Mouse (Mus musculus): Measurements from ENCODE around the gene Slc36a3. TPM values are rescaled to one million over a fixed set of nuclear protein-coding genes. Genes with fewer than 3 reads are reported as not detected.

Slc36a3 gene
- polyA plus RNA-seq, 1 experiment: not detected

DNA sequence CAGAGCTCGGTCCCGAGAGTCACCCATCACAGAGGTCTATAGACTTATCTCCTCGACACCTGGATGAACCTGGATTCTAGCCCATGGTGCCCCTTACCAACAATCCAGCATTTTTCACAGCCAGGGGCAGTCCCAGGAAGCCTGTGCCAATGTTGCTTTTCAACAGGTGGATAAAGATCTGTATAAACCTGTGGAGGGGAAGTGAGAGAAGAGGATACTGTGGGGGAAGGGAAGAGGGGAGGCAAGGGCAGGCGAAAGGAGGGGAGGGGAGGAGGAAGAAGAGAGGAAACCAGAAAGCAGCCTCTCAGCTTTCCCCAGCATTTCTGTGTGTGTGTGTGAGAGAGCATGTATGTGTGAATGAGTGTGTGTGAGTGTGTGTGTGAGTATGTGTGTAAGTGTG lies 3.0 kb downstream of the Slc36a3 start:
- no peak for TF ChIP-seq POLR2A (IDR thresholded peaks at IDR 0.05; ENCODE audit: low read depth, low read length)
- H3K4me3 ChIP-seq (ENCODE audit: insufficient read depth, low read length): no peak overlapping the region
- no peak overlapping the region for H3K27ac ChIP-seq (ENCODE audit: insufficient read depth, low read length)
- no peaks in the 10 kb centered on the region for H3K4me1 ChIP-seq (ENCODE audit: control insufficient read depth, insufficient read depth, low read length)

DNA sequence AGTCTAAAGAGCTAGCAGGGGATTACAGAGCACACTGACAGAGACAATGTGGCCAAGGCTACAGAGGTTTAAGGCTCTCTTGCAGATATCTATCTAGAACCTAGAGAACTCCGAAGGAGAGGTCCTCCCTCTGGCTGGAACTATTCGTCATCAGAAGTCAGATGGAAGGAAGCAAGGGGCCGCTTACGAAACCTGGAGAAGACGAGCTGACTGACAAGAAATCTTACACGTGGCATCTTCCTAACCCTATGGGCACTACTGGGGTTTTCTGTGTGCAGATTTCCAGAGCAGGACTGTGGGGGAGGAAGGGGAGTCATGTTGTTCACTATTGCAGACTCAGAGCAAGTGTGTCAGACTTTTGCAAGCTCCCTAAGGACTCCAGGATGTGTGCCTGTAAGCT lies 4.1 kb downstream of the Slc36a3 start:
- Histone ChIP-seq H3K4me1 (ENCODE audit: control insufficient read depth, insufficient read depth, low read length) (no peaks in the 10 kb centered on the region), H3K4me3 (ENCODE audit: insufficient read depth, low read length) (no peak overlapping the region), H3K27ac (ENCODE audit: insufficient read depth, low read length) (no peak overlapping the region)
- TF ChIP-seq POLR2A (IDR thresholded peaks at IDR 0.05; ENCODE audit: low read depth, low read length): no peak
- TF ChIP-seq CTCF (IDR thresholded peaks at IDR 0.05; ENCODE audit: borderline replicate concordance, insufficient read depth, low read length): no peak

DNA sequence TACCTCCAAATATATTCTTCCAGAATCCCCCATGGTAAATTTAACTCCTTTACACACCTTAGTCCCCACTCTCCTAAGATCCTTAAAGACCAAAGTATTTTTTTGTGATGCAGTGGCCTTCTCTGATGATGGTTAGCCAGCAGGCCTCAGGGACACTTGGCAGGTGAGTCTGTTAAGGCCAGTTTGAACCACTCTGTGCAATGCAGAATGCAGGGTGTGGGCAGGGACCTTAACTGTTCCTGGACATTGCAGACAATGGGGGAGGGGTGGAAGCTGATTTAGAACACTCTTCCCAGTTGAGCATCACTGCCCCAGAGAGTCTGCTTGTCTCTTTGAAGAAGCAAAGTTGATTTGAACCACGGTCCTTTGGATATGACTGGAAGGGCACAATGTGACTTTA lies 4.7 kb downstream of the Slc36a3 start:
- TF ChIP-seq CTCF (IDR thresholded peaks at IDR 0.05; ENCODE audit: borderline replicate concordance, insufficient read depth, low read length) (no peak), POLR2A (IDR thresholded peaks at IDR 0.05; ENCODE audit: low read depth, low read length) (no peak)
- Histone ChIP-seq H3K27ac (ENCODE audit: insufficient read depth, low read length) (no peak overlapping the region), H3K4me3 (ENCODE audit: insufficient read depth, low read length) (no peak overlapping the region), H3K4me1 (ENCODE audit: control insufficient read depth, insufficient read depth, low read length) (no peaks in the 10 kb centered on the region)

DNA sequence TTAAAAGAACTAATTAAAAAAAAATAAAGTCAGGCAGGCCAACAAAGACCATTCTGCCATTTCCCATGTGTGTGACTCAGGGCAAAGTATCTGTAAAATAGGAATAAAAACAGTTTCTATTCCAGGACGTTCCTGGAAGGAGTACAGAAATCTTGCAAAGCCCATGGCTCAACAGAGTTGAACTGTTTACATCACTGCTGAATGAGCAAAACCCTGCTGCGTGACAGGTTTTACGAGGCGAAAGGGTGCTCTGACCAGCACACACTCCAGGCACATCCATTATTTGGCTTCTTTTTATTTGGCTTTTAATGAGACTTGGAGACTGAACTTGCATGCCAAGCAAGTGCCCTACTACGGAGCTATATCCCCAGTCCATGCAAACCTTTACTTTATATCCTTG lies 7.5 kb downstream of the Slc36a3 start:
- H3K4me1 ChIP-seq (ENCODE audit: control insufficient read depth, insufficient read depth, low read length): no peaks in the 10 kb centered on the region
- no peak overlapping the region for H3K27ac ChIP-seq (ENCODE audit: insufficient read depth, low read length)
- no peak overlapping the region for H3K4me3 ChIP-seq (ENCODE audit: insufficient read depth, low read length)
- TF ChIP-seq CTCF (IDR thresholded peaks at IDR 0.05; ENCODE audit: borderline replicate concordance, insufficient read depth, low read length): no peak
- no peak for TF ChIP-seq POLR2A (IDR thresholded peaks at IDR 0.05; ENCODE audit: low read depth, low read length)

DNA sequence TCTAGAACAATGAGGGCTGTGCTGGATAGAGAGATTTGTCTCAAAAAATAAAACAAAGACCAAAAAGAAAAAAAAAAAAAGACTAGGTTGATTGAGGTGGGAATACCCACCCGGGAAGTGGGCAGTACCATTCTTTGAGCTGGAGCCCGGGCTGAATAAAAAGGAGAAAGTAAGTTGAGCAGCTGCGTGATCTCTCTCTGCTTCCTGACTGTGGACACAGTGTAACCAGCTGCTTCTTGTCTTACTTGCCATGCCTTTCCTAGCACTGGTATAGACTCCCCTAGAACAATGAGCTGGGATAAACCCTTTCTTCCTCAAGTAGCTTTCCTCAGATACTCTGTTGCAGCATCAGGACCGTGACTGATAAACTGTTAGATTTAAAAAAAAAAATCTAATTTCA lies 10.0 kb downstream of the Slc36a3 start:
- Histone ChIP-seq H3K27ac (ENCODE audit: insufficient read depth, low read length) (no peak overlapping the region), H3K4me1 (ENCODE audit: control insufficient read depth, insufficient read depth, low read length) (no peaks in the 10 kb centered on the region), H3K4me3 (ENCODE audit: insufficient read depth, low read length) (no peak overlapping the region)
- no peak for TF ChIP-seq POLR2A (IDR thresholded peaks at IDR 0.05; ENCODE audit: low read depth, low read length)
- no peak for TF ChIP-seq CTCF (IDR thresholded peaks at IDR 0.05; ENCODE audit: borderline replicate concordance, insufficient read depth, low read length)

DNA sequence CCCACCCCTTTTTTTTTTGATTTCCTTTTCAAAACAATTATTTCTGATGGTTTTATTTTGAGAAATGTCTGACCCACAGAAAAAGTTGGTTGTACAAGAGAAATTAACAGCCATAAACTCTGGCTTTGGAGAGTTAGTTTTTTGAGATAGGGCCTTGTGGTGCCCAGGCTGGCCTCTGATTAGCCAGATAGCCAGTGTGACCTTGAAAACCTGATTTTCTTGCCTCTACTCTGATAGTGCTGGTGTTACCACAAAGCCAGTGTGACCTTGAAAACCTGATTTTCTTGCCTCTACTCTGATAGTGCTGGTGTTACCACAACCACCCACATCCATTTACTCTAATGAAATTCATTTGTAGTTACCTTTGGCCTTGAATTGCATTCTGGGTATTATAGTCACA lies 13.9 kb downstream of the Slc36a3 start:
- Histone ChIP-seq H3K27ac (ENCODE audit: insufficient read depth, low read length) (no peak overlapping the region), H3K4me1 (ENCODE audit: control insufficient read depth, insufficient read depth, low read length) (no peaks in the 10 kb centered on the region), H3K4me3 (ENCODE audit: insufficient read depth, low read length) (no peak overlapping the region)
- TF ChIP-seq POLR2A (IDR thresholded peaks at IDR 0.05; ENCODE audit: low read depth, low read length) (no peak), CTCF (IDR thresholded peaks at IDR 0.05; ENCODE audit: borderline replicate concordance, insufficient read depth, low read length) (no peak)

DNA sequence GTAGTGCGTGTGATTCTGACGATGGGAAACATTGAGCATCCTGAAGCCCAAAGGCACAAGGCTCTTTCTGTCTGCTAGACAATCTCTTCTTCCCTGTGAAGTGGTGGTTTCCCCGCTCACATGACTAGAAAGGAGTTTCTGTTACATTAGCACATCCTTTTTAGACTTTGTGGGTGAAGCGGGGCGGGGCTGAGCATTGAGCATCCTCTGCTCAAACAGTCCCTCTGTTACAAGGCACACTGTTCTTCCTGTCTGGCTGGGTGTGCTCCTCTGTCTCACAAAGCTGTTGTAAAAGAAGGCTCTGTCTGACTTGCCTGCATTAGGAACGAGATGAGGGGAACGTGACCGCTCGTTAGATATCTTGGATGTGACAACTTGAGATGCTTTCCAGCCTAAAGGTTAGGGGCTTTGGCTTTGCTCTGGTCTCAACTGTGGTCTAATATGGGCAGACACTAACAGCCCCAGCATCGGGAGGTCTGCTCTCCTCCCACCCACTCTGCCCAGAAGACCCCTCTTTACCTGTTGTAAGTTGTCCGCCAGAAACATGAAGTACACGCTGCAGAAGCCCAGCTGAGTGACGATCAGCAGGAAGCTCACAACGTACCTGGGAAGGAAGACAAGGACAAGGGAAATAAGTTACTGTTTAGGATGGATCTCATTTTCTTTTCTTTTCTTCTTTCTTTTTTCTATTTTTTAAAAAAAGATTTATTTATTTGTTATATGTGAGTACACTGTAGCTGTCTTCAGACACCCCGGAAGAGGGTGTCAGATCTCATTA lies 14.5 kb downstream of the Slc36a3 start:
- Histone ChIP-seq H3K27ac (ENCODE audit: insufficient read depth, low read length) (no peak overlapping the region), H3K4me1 (ENCODE audit: control insufficient read depth, insufficient read depth, low read length) (no peaks in the 10 kb centered on the region), H3K4me3 (ENCODE audit: insufficient read depth, low read length) (no peak overlapping the region)
- no peak for TF ChIP-seq CTCF (IDR thresholded peaks at IDR 0.05; ENCODE audit: borderline replicate concordance, insufficient read depth, low read length)
- no peak for TF ChIP-seq POLR2A (IDR thresholded peaks at IDR 0.05; ENCODE audit: low read depth, low read length)

DNA sequence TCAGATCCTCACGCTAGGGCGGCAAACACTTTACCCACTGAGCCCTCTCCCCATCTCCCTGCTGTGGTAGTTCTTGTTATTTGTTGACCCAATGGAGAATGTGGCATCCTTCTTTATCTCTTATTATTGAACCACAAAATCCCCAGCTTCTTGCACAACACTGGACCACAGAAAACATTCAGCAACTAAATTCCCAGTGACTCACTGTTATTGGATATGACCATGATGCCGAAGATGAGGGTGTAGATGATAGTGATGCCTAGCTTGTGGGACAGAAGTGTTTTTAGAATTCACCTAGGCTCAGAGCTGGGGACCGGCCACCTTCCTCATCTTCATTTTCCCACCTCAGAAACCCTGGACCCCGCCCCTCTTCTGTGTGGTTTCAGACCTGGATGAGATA lies 16.6 kb downstream of the Slc36a3 start:
- Histone ChIP-seq H3K4me1 (ENCODE audit: control insufficient read depth, insufficient read depth, low read length) (no peaks in the 10 kb centered on the region), H3K4me3 (ENCODE audit: insufficient read depth, low read length) (no peak overlapping the region), H3K27ac (ENCODE audit: insufficient read depth, low read length) (no peak overlapping the region)
- TF ChIP-seq POLR2A (IDR thresholded peaks at IDR 0.05; ENCODE audit: low read depth, low read length) (no peak), CTCF (IDR thresholded peaks at IDR 0.05; ENCODE audit: borderline replicate concordance, insufficient read depth, low read length) (no peak)

DNA sequence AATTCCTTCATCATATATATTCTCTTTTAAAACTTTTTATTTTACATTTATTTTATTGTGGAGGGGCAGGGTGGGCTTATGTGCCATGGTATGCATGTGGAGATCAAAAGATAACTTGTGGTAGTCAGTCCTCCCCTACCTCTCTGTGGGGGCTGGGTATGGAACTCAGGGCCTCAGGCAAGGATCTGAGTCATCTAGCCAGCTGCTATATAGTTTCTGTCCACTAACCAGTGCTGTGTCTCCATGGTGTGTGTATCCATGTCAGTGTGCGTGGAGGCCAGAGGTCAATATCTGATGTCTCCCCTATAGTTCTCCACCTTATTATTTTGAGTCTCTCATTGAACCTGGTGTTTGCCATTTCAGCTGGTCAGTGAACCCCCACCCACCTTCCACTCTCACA lies 17.1 kb downstream of the Slc36a3 start:
- TF ChIP-seq POLR2A (IDR thresholded peaks at IDR 0.05; ENCODE audit: low read depth, low read length) (no peak), CTCF (IDR thresholded peaks at IDR 0.05; ENCODE audit: borderline replicate concordance, insufficient read depth, low read length) (no peak)
- no peak overlapping the region for H3K27ac ChIP-seq (ENCODE audit: insufficient read depth, low read length)
- H3K4me1 ChIP-seq (ENCODE audit: control insufficient read depth, insufficient read depth, low read length): no peaks in the 10 kb centered on the region
- H3K4me3 ChIP-seq (ENCODE audit: insufficient read depth, low read length): no peak overlapping the region

DNA sequence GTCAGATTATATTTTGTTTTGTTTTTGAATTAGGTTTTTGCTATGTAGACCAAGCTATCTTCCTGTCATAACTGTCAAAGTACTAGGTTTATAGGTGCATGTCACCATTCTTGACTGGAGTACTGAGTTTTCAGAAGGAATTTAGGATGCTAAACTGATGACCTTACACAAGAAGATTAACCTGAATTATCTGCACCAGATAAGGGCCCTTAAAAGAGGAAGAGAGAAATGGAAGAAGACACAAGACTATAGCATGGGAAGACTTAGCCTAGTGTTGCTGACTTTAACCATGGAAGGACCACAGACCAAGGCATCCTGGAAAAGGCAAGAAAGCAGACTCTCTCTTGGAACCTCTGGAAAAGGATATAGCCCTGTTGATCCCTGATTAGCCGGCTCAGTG lies 18.3 kb downstream of the Slc36a3 start:
- Histone ChIP-seq H3K4me1 (ENCODE audit: control insufficient read depth, insufficient read depth, low read length) (no peaks in the 10 kb centered on the region), H3K4me3 (ENCODE audit: insufficient read depth, low read length) (no peak overlapping the region), H3K27ac (ENCODE audit: insufficient read depth, low read length) (no peak overlapping the region)
- TF ChIP-seq CTCF (IDR thresholded peaks at IDR 0.05; ENCODE audit: borderline replicate concordance, insufficient read depth, low read length): no peak
- TF ChIP-seq POLR2A (IDR thresholded peaks at IDR 0.05; ENCODE audit: low read depth, low read length): no peak

All from embryonic fibroblast, embryonic 13.5 days (primary cell).